ENCODE assay signal across 17 mouse cellular contexts in the genomic region with DNA sequence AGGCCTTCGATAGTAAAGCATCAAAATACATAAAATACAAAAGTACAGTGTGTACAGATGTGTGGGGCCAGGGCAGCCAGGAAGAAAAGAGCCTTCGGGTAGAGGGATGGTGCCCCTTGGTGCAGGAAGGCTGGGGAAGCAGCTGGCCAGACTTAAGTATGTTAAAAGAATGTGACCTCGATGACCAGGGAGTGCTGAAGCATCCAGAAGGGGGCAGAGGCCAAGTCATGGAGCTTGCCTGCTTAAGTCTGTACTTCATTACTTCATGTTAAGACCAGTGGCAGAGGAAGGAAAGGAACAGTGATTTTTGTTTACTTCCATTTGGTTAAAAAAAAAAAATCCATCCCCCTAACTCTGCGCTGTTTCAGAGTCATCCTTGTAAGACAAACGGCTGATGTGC. TPM values are rescaled to one million over a fixed set of nuclear protein-coding genes. Genes with fewer than 3 reads are reported as not detected.
DNase-seq lines count a peak whose midpoint lies in the region; TF ChIP-seq lines count a peak whose summit lies in the region.
"Had no signal": no experiment of that assay in that cellular context is flagged by ENCODE, and none has a peak within 500 bp of the region (broad histone marks: within the 10 kb centered on the region; RNA-seq: fewer than 3 reads in every experiment).

No protein-coding gene starts in this region.

- DNase-seq in kidney, adult 9 months, result peak; percentile 13
- DNase-seq in kidney, adult 18-20 months, result no peak
- peak; percentile 8 for DNase-seq in lung, postnatal 25 days (ENCODE audit: low spot score)
- no peak for DNase-seq in lung, adult 2 months
- DNase-seq in embryo, embryonic 9.5 days (ENCODE audit: extremely low spot score), result peak; percentile 40
- DNase-seq in mesoderm, embryonic 11.5 days (ENCODE audit: low read depth, low spot score), result peak; percentile 54
- no peak for DNase-seq in layer of hippocampus, adult 18-20 months (ENCODE audit: low spot score in 2 of 2)
- DNase-seq: adrenal gland, adult 2 months; cerebellum, adult 8-10 months; gastrocnemius, postnatal 14 days; heart, adult 18-20 months; layer of hippocampus, postnatal 36 days; right cerebral cortex, adult 18-20 months; thymus, postnatal 14 days had no signal

- 53% methylated on average over 5 of the region's 5 CpGs for WGBS in lung, adult 2 months

- TF ChIP-seq CTCF in lung, adult 2 months (IDR thresholded peaks at IDR 0.05; ENCODE audit: insufficient read depth, low read length), result no peak

- H3K4me3 ChIP-seq in lung, adult 2 months (replicated peaks; ENCODE audit: extremely low read depth, low read depth, low read length), result no peak overlapping the region
- H3K4me3 ChIP-seq: forebrain, embryonic 12.5 days; midbrain, embryonic 12.5 days; neural tube, embryonic 13.5 days had no signal

- no peak for TF ChIP-seq POLR2A in lung, adult 2 months (IDR thresholded peaks at IDR 0.05; ENCODE audit: borderline replicate concordance, extremely low read depth, low read depth, low read length)

- H3K4me1 ChIP-seq in lung, adult 2 months (ENCODE audit: control insufficient read depth, insufficient read depth, low read length), result no peaks in the 10 kb centered on the region
- H3K4me1 ChIP-seq: forebrain, embryonic 12.5 days; neural tube, embryonic 13.5 days had no signal

RNA-seq across cellular contexts. Expression of gene St6galnac5, which starts 16.1 kb away (rescaled TPM):
- polyA plus RNA-seq in lung, adult 2 months (2012; rRNA removed), result 0.67 and 1.2 TPM in 2 replicates
- 100 to 1,000 TPM; 118 to 132 TPM for total RNA-seq in layer of hippocampus, adult 18-20 months (2021)
- total RNA-seq: heart, adult 18-20 months had no signal

Comparison
In these comparisons a context has a peak if more than half of its experiments do, and no peak if none do; other contexts are left out.
1. DNase-seq: peak in kidney, adult 9 months (single experiment), lung, postnatal 25 days (single experiment), embryo, embryonic 9.5 days (single experiment) and mesoderm, embryonic 11.5 days (single experiment); none in kidney, adult 18-20 months (single experiment), lung, adult 2 months (single experiment) and layer of hippocampus, adult 18-20 months (0 of 2).